Mouse (Mus musculus): ENCODE measurements around the gene Gm47985.

DNA sequence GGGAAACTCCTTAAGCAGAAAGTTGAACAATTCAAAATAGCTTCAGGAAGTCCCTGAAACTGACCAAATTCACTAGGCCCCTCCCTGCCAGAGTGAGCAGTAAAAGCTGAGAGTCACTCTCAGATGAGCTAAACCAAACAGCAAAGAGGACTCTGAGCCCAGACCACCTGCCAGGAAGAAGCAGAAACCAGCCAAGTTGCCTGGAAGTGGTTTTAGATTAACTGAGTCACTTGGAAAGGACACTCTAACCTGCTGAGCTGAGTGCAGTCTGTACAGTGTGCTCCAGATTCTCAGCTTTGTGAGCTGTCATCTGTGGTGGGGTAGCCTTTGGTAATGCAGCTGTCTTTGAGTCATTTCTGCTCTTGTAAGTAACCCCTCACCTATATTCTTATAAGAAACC is 34.5 kb upstream of the Gm47985 start:
- TF ChIP-seq GATA1 (IDR thresholded peaks at IDR 0.05; ENCODE audit: borderline replicate concordance, low read length) (no peak), FLI1 (IDR thresholded peaks at IDR 0.05; ENCODE audit: low read length) (no peak)

Data from megakaryocyte, embryonic 14.5 days (primary cell).